Mouse (Mus musculus): ENCODE measurements around the gene Slc25a36.

The Slc25a36 gene

DNA sequence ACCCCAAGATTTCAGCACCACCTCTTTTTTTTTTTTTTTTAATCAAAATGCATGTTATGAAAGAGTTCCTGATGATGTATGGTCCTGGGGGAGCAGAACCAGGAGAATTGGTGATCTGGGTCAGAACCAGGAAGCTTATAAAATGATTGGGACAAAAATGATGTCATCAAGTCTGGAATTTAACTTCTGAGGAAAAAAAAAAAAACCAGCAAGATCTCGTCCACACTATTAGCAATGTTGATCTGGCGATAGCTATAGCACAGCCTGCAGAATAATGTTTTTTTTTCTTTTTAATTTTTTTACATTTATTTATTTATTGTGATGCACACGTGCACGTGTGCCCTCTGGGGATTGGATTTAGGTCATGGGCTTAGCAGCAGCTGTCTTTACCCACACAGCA, 64.7 kb downstream of the Slc25a36 start:
- no peak for DNase-seq (ENCODE audit: low spot score in 2 of 2)

DNA sequence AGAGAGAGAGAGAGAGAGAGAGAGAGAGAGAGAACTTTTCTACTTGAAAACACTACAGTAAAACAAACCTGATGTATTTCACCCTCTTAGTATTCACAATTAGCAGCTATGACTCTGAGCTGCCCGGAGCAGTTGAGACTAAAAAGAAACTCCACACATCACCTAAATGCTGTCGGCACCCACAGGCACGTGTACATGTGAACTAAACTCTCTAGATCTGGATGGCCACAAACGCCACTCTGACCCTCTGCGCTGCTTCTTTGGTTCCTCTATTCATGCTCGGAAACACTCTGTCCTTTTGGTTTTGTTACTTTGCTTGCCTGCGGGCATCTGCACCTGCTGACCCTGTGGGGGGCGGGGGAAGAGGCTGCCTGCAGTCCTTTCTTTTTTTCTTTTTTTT, 69.3 kb downstream of the Slc25a36 start:
- DNase-seq (ENCODE audit: low spot score in 2 of 2), result no peak

DNA sequence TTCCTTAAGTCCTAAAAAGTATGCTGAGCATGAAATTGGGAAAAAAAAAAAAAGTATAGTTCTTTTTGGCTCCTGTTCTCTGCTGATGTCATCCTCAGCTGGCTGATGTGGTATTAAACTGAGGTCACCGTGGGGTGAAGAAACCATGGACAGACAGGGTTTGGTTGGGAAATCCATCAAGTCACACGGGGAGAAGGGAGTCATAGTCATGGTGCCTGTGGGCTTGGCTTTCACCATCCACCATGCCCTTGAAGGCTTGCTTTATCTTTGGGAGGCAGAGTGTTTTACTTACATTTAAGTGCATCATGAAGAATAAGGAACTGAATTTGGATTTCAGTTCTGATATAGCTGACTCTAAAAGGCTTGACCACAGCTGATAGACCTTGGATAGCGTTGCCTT, 72.9 kb downstream of the Slc25a36 start:
- DNase-seq (ENCODE audit: low spot score in 2 of 2), result no peak

DNA sequence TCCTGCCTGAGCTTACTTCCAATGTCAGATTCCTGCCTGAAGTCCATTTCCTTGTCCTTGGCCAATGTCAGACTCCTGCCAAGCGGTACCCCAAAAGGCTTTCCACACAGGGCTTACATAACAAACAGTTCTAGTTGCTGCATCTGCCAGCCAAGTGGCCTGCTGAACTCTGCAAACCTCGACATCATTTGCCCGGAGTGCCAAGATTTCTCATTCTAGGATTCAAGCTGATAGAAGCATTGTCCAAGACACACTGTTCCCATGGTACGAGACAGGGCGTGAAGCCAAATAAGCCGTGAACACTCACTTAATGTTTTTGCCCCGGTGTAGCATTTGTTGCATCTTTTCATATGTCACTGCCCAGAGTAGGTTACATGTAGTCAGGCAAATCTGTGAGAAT, 74.3 kb downstream of the Slc25a36 start:
- no peak for DNase-seq (ENCODE audit: low spot score in 2 of 2)

DNA sequence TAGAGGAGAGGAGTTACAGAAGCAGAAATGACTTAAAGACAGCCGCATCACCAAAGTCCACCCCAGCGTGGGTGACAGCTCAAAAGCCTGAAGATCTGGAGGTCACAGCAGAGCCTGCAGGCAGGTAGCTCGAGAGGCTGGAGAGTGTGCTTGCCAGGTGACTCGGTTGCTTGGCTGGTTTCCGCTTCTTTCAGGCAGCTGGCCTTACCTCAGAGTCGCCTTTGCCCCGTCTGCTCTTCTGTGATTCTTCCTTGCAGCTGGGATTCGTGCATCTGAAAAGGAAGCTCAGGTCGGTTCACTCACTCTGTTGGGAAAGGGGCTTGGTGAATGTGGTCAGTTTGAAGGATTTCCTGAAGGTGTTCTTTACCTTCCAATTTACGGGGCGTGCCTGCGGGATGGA, 83.6 kb downstream of the Slc25a36 start:
- DNase-seq (ENCODE audit: low spot score in 2 of 2), result no peak

DNA sequence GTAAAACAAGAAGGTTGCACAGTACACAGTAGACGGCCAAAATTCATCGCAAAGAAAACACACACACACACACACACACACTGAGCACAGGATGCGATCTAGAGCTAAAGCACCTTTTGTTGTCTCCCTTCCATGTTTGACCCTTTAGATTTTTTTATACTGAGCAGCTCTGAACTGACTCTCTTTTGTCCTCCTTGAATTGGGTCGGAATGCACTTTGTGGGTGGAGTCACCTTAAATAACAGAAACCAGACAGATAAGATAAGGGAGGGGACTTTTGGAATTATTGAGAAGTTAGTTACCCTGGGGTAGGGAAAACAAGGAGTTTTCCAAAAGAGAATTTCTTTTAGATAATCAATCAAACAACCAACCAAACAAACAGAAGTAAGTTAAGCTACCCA, 85.0 kb downstream of the Slc25a36 start:
- DNase-seq (ENCODE audit: low spot score in 2 of 2), result no peak

Measured in right cerebral cortex, postnatal 10 days (tissue).